Mouse (Mus musculus) myocyte (in vitro differentiated cells): ENCODE measurements around the gene Tdgf1. TPM values are rescaled to one million over a fixed set of nuclear protein-coding genes. Genes with fewer than 3 reads are reported as not detected.

Experiments used
- H3K27me3 ChIP-seq: one replicate; pipeline ENCODE4 v1.6.1; 2011; ENCODE audit not compliant: control insufficient read depth, insufficient read depth, insufficient read length
- H3K36me3 ChIP-seq: one replicate; pipeline ENCODE4 v1.6.1; 2011; ENCODE audit not compliant: control insufficient read depth, insufficient read depth
- H3K4me2 ChIP-seq: one replicate; pipeline ENCODE4 v1.6.1; 2011; ENCODE audit warnings: low read depth, control low read depth
- H3K4me3 ChIP-seq: one replicate; pipeline ENCODE4 v1.5.1; 2011; ENCODE audit warnings: mild to moderate bottlenecking, control low read depth, moderate library complexity
- H3K79me2 ChIP-seq: one replicate; pipeline ENCODE4 v1.6.1; 2011; ENCODE audit not compliant: control insufficient read depth, insufficient read depth
- H3ac ChIP-seq: one replicate; pipeline ENCODE4 v1.6.1; 2011; ENCODE audit not compliant: control insufficient read depth, insufficient read length
- CEBPB ChIP-seq: IDR thresholded peaks from 2 replicates; pipeline ENCODE4 v1.6.1; 2011; ENCODE audit warnings: mild to moderate bottlenecking, moderate library complexity; ENCODE audit not compliant: poor library complexity, insufficient read depth, severe bottlenecking
- E2F4 ChIP-seq: IDR thresholded peaks from one replicate; pipeline ENCODE4 v1.6.1; 2011; ENCODE audit warnings: mild to moderate bottlenecking, control low read depth, moderate library complexity; ENCODE audit not compliant: insufficient read depth
- MAX ChIP-seq: IDR thresholded peaks from one replicate; pipeline ENCODE4 v1.6.1; 2011; ENCODE audit warnings: low read depth, mild to moderate bottlenecking, control low read depth
- MYOD1 ChIP-seq, 3 experiments: IDR thresholded peaks; one replicate each; pipeline ENCODE4 v1.6.1; 2011; ENCODE audit warnings: control low read depth in 2 of 3, low read depth in 2 of 3, mild to moderate bottlenecking in 2 of 3, moderate library complexity in 1 of 3; ENCODE audit not compliant: insufficient read length in 2 of 3, control insufficient read depth in 1 of 3
- MYOG ChIP-seq, 3 experiments: IDR thresholded peaks; one replicate each; pipeline ENCODE4 v1.6.1; 2011; ENCODE audit warnings: control low read depth in 2 of 3, low read depth in 2 of 3, mild to moderate bottlenecking in 2 of 3; ENCODE audit not compliant: insufficient read length in 2 of 3, control insufficient read depth in 1 of 3, insufficient read depth in 1 of 3
- POLR2A ChIP-seq: IDR thresholded peaks from one replicate; pipeline ENCODE4 v1.6.1; 2011; ENCODE audit warnings: low read depth, mild to moderate bottlenecking, control low read depth, moderate library complexity; ENCODE audit not compliant: insufficient read length
- POLR2AphosphoS2 ChIP-seq: IDR thresholded peaks from one replicate; pipeline ENCODE4 v1.6.1; 2011; ENCODE audit warnings: low read depth, control low read depth; ENCODE audit not compliant: insufficient read length
- REST ChIP-seq: IDR thresholded peaks from one replicate; pipeline ENCODE4 v1.6.1; 2011; ENCODE audit warnings: mild to moderate bottlenecking, control low read depth, moderate library complexity; ENCODE audit not compliant: insufficient read depth, insufficient read length
- SRF ChIP-seq: IDR thresholded peaks from one replicate; pipeline ENCODE4 v1.6.1; 2011; ENCODE audit warnings: low read depth; ENCODE audit not compliant: control insufficient read depth, insufficient read length
- TCF12 ChIP-seq: IDR thresholded peaks from one replicate; pipeline ENCODE4 v1.6.1; 2011; ENCODE audit warnings: mild to moderate bottlenecking, control low read depth; ENCODE audit not compliant: poor library complexity, insufficient read depth, severe bottlenecking
- TCF3 ChIP-seq: IDR thresholded peaks from one replicate; pipeline ENCODE4 v1.6.1; 2011; ENCODE audit warnings: low read depth, control low read depth; ENCODE audit not compliant: insufficient read length
- USF1 ChIP-seq: IDR thresholded peaks from one replicate; pipeline ENCODE4 v1.6.1; 2011; ENCODE audit warnings: low read depth, mild to moderate bottlenecking, control low read depth, moderate library complexity
- polyA plus RNA-seq: library from polyadenylated mRNA; unstranded; fragments of >200 nt; fragmentation: generic; extraction: Trizol; gene quantifications from one replicate; pipeline ENCODE4 v1.2.1, GENCODE M21; 2012; ENCODE audit warnings: missing spikeins

Tdgf1 gene
- polyA plus RNA-seq, 1 experiment = not detected

DNA sequence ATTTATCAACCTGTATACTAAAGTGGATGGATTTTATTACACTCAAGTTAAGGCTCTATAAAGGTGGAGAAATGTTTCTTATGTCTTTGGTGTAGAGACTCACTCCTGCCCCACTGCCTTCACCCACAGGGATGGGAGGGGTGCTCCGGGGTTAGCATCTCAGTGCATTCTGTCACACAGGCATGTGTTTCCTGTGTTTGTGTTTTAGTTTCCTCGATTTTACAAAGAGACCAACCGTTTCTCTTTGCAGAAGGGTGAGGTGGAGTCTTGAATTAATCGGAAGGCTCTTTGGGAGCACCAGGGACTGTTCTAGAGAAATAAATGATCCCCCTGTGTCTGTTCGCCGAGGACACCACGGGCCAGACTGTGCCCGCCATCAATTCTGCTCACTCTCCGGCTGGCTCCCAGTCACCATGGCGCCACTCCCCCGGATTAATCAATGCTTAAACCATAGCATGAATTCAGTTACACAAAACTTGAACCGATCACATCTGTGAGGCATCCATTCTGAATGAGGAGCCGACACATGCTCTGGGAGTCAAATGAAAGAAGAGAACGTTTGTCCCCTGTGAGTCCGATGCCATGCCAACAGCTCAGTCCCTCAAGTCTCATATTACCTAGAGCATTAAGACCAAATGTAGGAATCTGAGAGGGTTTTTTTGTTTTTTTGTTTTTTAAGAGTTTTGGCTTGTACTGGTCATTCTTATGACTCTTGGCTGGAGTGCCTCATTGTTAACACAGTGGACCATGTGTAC is 25.1 kb downstream of the Tdgf1 start:
- Histone ChIP-seq H3K36me3 (no peaks in the 10 kb centered on the region), H3K4me3 (no peak overlapping the region), H3K27me3 (peaks cover 31% of the 10 kb centered on the region), H3K4me2 (no peak overlapping the region), H3K79me2 (no peaks in the 10 kb centered on the region), H3ac (no peak overlapping the region)
- TF ChIP-seq POLR2A (no peak), E2F4 (no peak), SRF (no peak), CEBPB (no peak), USF1 (no peak), MAX (no peak), TCF3 (no peak), MYOD1 (IDR thresholded peaks at IDR 0.05; ENCODE audit: control insufficient read depth in 1 of 3, insufficient read length in 2 of 3, low read depth in 2 of 3) (no peak), MYOG (IDR thresholded peaks at IDR 0.05; ENCODE audit: control insufficient read depth in 1 of 3, insufficient read depth in 1 of 3, insufficient read length in 2 of 3, low read depth in 2 of 3) (no peak), TCF12 (no peak), REST (no peak), POLR2AphosphoS2 (no peak)

DNA sequence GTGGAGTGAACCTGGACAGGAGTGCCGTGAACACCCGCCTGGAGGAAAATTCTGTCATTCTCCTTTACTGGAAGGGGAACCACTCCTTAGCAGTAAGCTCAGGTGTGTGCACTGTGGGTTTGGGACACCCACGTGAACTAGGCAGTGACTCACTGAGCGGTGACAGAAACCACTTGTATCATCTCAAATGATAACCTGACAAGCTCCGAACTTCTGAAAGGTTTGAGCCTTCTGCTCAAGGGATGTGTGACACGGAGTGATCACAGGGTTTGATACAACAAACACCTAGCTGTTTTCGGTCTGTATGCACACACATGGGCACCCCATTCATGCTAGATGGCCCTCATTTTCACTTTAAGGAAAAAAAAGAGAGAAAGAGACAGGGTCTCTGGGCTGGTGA is 29.2 kb downstream of the Tdgf1 start, which contains the start of gene Fam240a:
Fam240a (minus strand) TSS at position 76 of the 400 bp plus-strand sequence.
- Histone ChIP-seq H3ac (no peak within 1 kb of the TSS), H3K79me2 (no peaks in the 10 kb centered on the region), H3K4me3 (no peak within 1 kb of the TSS), H3K27me3 (peaks cover 35% of the 10 kb centered on the region), H3K4me2 (no peak within 1 kb of the TSS), H3K36me3 (no peaks in the 10 kb centered on the region)
- no peak for TF ChIP-seq MYOG (IDR thresholded peaks at IDR 0.05; ENCODE audit: control insufficient read depth in 1 of 3, insufficient read depth in 1 of 3, insufficient read length in 2 of 3, low read depth in 2 of 3)
- TF ChIP-seq REST = no peak

DNA sequence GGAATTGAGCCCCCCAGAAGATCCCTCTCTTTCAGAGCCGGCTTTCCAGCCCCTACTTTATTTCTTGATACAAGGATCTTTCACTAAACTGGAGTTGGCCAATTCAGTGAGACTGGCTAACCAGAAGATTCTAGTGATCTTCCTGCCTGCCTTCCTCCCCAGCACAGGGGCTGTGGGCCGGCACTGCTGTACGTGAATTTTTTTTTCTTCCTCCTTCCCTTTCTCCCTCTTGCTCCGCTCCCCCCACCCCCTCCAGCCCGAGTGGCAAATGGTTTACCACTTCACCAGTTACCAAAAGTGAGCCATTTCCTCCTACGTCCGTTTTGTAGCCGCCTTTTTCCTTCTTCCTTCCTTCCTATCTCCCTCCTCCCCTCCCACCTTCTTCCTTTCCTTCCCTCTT is 30.5 kb downstream of the Tdgf1 start:
- Histone ChIP-seq H3K36me3 (no peaks in the 10 kb centered on the region), H3K4me3 (no peak overlapping the region), H3K4me2 (no peak overlapping the region), H3K27me3 (peaks cover 31% of the 10 kb centered on the region), H3K79me2 (no peaks in the 10 kb centered on the region), H3ac (no peak overlapping the region)
- TF ChIP-seq REST (no peak), SRF (no peak), TCF3 (no peak), TCF12 (no peak), MYOD1 (IDR thresholded peaks at IDR 0.05; ENCODE audit: control insufficient read depth in 1 of 3, insufficient read length in 2 of 3, low read depth in 2 of 3) (no peak), POLR2AphosphoS2 (no peak), MYOG (IDR thresholded peaks at IDR 0.05; ENCODE audit: control insufficient read depth in 1 of 3, insufficient read depth in 1 of 3, insufficient read length in 2 of 3, low read depth in 2 of 3) (no peak), POLR2A (no peak), CEBPB (no peak), USF1 (no peak), MAX (no peak), E2F4 (no peak)

DNA sequence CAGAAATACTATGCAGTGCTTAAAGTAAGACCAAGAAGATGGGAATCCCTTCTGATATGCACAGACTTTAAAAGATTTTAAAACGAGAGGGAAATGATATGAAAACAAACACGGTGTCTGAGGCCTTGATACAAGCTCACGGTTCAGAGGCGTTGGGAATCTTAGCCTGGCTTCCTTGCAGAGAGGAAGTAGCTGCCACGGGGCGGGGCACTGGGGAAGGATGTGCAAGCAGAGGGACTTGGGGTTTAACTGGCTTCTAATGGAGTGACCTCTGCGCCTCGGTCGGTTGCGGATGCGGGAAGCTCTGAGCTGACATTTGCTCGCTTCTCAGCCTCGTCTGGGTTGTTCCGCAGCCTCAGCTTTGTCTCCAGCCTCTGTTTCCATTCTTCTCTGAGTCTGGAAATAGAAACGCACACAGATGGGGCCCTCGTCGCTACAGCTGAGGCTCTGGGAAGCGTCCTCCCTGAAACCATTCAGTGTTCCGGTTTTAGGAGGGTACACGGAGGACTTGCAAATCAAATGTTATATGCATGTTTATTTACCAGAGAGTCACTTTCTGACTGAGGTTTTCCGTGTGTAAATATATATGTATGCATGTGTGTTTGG is 31.2 kb downstream of the Tdgf1 start:
- Histone ChIP-seq H3K27me3 (peaks cover 26% of the 10 kb centered on the region), H3K36me3 (no peaks in the 10 kb centered on the region), H3ac (no peak overlapping the region), H3K4me2 (no peak overlapping the region), H3K79me2 (no peaks in the 10 kb centered on the region), H3K4me3 (no peak overlapping the region)
- no peak for TF ChIP-seq REST
- no peak for TF ChIP-seq MYOG (IDR thresholded peaks at IDR 0.05; ENCODE audit: control insufficient read depth in 1 of 3, insufficient read depth in 1 of 3, insufficient read length in 2 of 3, low read depth in 2 of 3)
- TF ChIP-seq TCF12 = no peak
- no peak for TF ChIP-seq CEBPB
- no peak for TF ChIP-seq POLR2AphosphoS2
- no peak for TF ChIP-seq SRF
- TF ChIP-seq MAX = no peak
- no peak for TF ChIP-seq USF1
- no peak for TF ChIP-seq MYOD1 (IDR thresholded peaks at IDR 0.05; ENCODE audit: control insufficient read depth in 1 of 3, insufficient read length in 2 of 3, low read depth in 2 of 3)
- TF ChIP-seq TCF3 = no peak
- TF ChIP-seq E2F4 = no peak
- TF ChIP-seq POLR2A = no peak
